Mouse (Mus musculus): ENCODE measurements at regions not wholly inside any gene's neighbourhood (a gene's known extent, or its start where the extent isn't known, plus 50 kb on each side); places are given as distances from the start of the nearest gene placed in this dataset.

- Histone ChIP-seq H3K36me3 (ENCODE audit: control insufficient read depth, insufficient read depth, low read length) (no peaks in the 10 kb centered on the region), H3K4me1 (ENCODE audit: control insufficient read depth, insufficient read depth, low read length) (no peaks in the 10 kb centered on the region), H3K9ac (ENCODE audit: low read depth, low read length) (no peak overlapping the region), H3K4me2 (ENCODE audit: low read depth, low read length) (no peak overlapping the region), H3K27me3 (replicated peaks; ENCODE audit: control insufficient read depth, insufficient read depth, low read length) (no peaks in the 10 kb centered on the region), H3K27ac (replicated peaks; ENCODE audit: low read depth, low read length) (no peak overlapping the region), H3K4me3 (ENCODE audit: low read depth, low read length) (no peak overlapping the region), H3K9me3 (ENCODE audit: control insufficient read depth, low read length) (no peaks in the 10 kb centered on the region)
- DNase-seq (ENCODE audit: low spot score) (no peak), ATAC-seq (ENCODE audit: low read depth) (no peak)
- WGBS, result 81% methylated on average over 1 of the region's 1 CpGs
Measured at GRCm38 (mm10) chr13:88144591-88144990, 676.7 kb upstream of the Edil3 start.

DNA sequence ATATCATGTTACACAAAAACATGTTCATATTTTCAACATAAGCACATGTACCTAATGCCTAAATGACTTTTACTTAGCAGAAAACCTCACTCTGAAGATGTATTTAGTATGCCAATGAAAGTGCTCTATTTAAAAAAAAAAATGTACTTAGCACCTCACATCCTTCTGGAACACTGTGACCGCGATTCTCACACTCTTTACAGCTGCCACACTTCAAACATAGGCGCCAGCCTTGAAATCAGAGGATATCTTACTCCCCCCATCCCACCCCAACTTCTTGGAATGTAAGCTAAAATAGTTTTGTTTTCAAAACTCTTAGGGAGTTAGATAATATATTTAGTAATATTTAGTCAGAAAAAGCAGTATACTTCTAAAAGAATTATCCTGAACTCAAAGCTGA lies 634.7 kb upstream of the Edil3 start:
- Histone ChIP-seq H3K27ac (replicated peaks; ENCODE audit: low read depth, low read length) (no peak overlapping the region), H3K9ac (ENCODE audit: low read depth, low read length) (no peak overlapping the region), H3K36me3 (ENCODE audit: control insufficient read depth, insufficient read depth, low read length) (no peaks in the 10 kb centered on the region), H3K27me3 (replicated peaks; ENCODE audit: control insufficient read depth, insufficient read depth, low read length) (no peaks in the 10 kb centered on the region), H3K9me3 (ENCODE audit: control insufficient read depth, low read length) (no peaks in the 10 kb centered on the region), H3K4me3 (ENCODE audit: low read depth, low read length) (no peak overlapping the region), H3K4me2 (ENCODE audit: low read depth, low read length) (no peak overlapping the region), H3K4me1 (ENCODE audit: control insufficient read depth, insufficient read depth, low read length) (no peaks in the 10 kb centered on the region)
- DNase-seq (ENCODE audit: low spot score) (no peak), ATAC-seq (ENCODE audit: low read depth) (no peak)
- WGBS, result 85% methylated on average over 3 of the region's 3 CpGs

DNA sequence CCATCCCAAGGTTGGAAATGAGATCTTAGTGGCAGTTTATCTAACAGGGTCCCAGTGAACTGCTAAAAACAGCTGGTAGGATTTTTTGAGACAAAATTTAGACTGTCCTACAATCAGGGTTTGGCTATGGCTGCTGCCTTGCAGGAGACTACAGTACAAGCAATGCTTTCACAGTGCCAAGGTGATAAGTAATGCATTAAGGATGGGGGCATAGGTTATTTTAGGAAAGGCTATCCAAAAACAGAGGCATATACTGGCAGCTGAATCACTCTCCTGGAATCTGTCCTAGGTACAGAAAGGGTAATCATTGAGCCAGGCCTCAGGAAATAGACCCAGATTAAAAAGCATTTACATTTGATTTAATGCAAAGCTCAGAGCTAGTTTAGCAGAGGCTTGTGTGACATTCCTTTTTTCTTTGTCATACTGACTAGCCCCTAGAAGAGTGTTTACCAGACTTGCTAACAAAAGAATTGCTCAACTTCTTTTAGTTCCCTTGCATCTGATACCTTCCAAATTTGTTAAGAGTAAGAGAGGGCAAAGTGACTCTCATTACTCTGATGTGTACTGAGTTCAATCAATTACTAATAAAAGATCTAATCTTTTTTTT lies 619.5 kb upstream of the Edil3 start:
- Histone ChIP-seq H3K27me3 (replicated peaks; ENCODE audit: control insufficient read depth, insufficient read depth, low read length) (no peaks in the 10 kb centered on the region), H3K9me3 (ENCODE audit: control insufficient read depth, low read length) (no peaks in the 10 kb centered on the region), H3K4me3 (ENCODE audit: low read depth, low read length) (no peak overlapping the region), H3K9ac (ENCODE audit: low read depth, low read length) (no peak overlapping the region), H3K4me1 (ENCODE audit: control insufficient read depth, insufficient read depth, low read length) (no peaks in the 10 kb centered on the region), H3K27ac (replicated peaks; ENCODE audit: low read depth, low read length) (no peak overlapping the region), H3K4me2 (ENCODE audit: low read depth, low read length) (no peak overlapping the region), H3K36me3 (ENCODE audit: control insufficient read depth, insufficient read depth, low read length) (no peaks in the 10 kb centered on the region)
- no peak for ATAC-seq (ENCODE audit: low read depth)
- DNase-seq (ENCODE audit: low spot score), result peak; percentile 1

DNA sequence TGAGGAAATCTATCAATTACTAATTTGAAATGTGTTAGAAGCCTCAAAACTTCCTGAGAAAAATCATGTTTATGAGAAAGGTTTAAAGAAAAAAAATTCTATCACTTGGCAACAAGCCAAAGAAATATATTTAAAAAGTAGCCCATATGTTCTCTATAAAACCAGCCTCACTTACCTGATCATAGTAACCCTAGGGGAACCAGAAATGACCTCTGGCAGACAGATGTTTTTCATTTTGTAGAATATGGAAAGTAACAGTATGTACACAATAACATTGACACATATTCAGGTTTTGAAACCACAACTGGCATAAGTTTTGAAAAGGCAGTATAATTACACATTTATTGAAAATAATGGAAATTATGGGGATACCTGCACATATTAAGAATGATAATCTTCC lies 580.8 kb upstream of the Edil3 start:
- Histone ChIP-seq H3K36me3 (ENCODE audit: control insufficient read depth, insufficient read depth, low read length) (no peaks in the 10 kb centered on the region), H3K9ac (ENCODE audit: low read depth, low read length) (no peak overlapping the region), H3K4me1 (ENCODE audit: control insufficient read depth, insufficient read depth, low read length) (no peaks in the 10 kb centered on the region), H3K4me2 (ENCODE audit: low read depth, low read length) (no peak overlapping the region), H3K27me3 (replicated peaks; ENCODE audit: control insufficient read depth, insufficient read depth, low read length) (no peaks in the 10 kb centered on the region), H3K4me3 (ENCODE audit: low read depth, low read length) (no peak overlapping the region), H3K27ac (replicated peaks; ENCODE audit: low read depth, low read length) (no peak overlapping the region), H3K9me3 (ENCODE audit: control insufficient read depth, low read length) (no peaks in the 10 kb centered on the region)
- no peak for ATAC-seq (ENCODE audit: low read depth)
- no peak for DNase-seq (ENCODE audit: low spot score)
